Mouse (Mus musculus): ENCODE measurements around the gene Dsp. TPM values are rescaled to one million over a fixed set of nuclear protein-coding genes. Genes with fewer than 3 reads are reported as not detected.

Dsp gene
- 48.7 and 55.8 TPM in 2 replicates for polyA plus RNA-seq (2016; fragmentation: Nextera tagmentation; extraction: Ambion mirVana)

GRCm38 (mm10) chr13:38151069-38151588 lies at the start of gene Dsp:
Gene Dsp, plus strand, starts transcription at chr13:38151294.
- Histone ChIP-seq H3K4me2 (peak within 1 kb of the TSS; percentile 66), H3K9ac (peak within 1 kb of the TSS; percentile 92), H3K4me3 (peak within 1 kb of the TSS; percentile 76), H3K27ac (ENCODE audit: poor library complexity, severe bottlenecking) (peak within 1 kb of the TSS; percentile 97), H3K27me3 (replicated peaks) (no peaks in the 10 kb centered on the region), H3K4me1 (replicated peaks) (peaks cover 56% of the 10 kb centered on the region), H3K36me3 (no peaks in the 10 kb centered on the region), H3K9me3 (replicated peaks) (no peaks in the 10 kb centered on the region)
- under 1% methylated on average over 54 of the region's 58 CpGs for whole genome bisulfite sequencing
- peak; percentile 78 for ATAC-seq (ENCODE audit: insufficient number of reproducible peaks, low FRiP score)

DNA sequence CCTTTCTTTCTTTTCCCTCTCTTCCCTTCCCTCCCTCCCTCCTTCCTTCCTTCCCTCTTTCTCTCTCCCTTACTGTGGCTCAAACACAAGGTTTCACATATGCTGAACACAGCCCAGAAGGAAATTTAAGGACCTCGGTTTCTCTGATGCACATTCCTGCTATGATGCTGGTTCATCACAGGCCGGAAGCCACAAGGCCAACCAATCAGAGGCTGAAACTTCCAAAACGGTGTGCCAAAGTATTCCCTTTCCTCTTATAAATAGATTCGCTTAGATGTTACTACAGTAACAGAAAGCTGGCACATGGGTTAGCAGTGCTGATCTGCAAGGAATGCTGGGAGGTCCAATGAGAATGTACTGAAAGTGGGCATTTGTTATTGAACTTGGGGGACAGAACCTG lies 47.7 kb upstream of the Dsp start:
- H3K4me2 ChIP-seq, result no peak overlapping the region
- no peak overlapping the region for H3K9ac ChIP-seq
- no peak overlapping the region for H3K4me3 ChIP-seq
- 69% methylated on average over 4 of the region's 4 CpGs for WGBS
- H3K4me1 ChIP-seq (replicated peaks), result no peaks in the 10 kb centered on the region
- no peaks in the 10 kb centered on the region for H3K9me3 ChIP-seq (replicated peaks)
- no peaks in the 10 kb centered on the region for H3K27me3 ChIP-seq (replicated peaks)
- H3K27ac ChIP-seq (ENCODE audit: poor library complexity, severe bottlenecking), result no peak overlapping the region
- no peak for ATAC-seq (ENCODE audit: insufficient number of reproducible peaks, low FRiP score)
- H3K36me3 ChIP-seq, result no peaks in the 10 kb centered on the region

DNA sequence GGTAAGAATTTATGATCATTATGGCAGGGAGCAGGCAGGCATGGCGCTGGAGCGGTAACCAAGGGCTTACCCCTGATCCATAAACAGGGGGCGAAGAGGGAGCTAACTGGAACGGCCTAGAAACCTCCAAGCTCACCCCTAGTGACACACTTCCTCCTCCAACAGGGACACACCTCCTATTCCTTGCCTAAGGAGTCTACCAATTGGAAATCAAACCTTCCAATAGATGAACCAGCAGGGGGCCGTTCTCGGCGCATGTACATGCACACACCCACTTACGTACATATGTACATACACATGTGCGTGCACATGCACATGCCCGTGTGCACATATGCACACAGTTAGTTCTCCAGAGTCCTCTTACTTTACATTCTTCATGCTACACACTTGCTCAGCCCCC lies 46.6 kb upstream of the Dsp start:
- 87% methylated on average over 10 of the region's 10 CpGs for WGBS
- no peak for ATAC-seq (ENCODE audit: insufficient number of reproducible peaks, low FRiP score)
- H3K4me2 ChIP-seq, result no peak overlapping the region

GRCm38 (mm10) chr13:38109081-38109480 lies 42.0 kb upstream of the Dsp start:
- H3K4me3 ChIP-seq, result no peak overlapping the region
- no peaks in the 10 kb centered on the region for H3K27me3 ChIP-seq (replicated peaks)
- ATAC-seq (ENCODE audit: insufficient number of reproducible peaks, low FRiP score), result no peak
- H3K9me3 ChIP-seq (replicated peaks), result 0 out of 2 replicates have a peak, but pooled peaks cover 4% of the 10 kb centered on the region
- H3K4me1 ChIP-seq (replicated peaks), result no peaks in the 10 kb centered on the region
- no peak overlapping the region for H3K9ac ChIP-seq
- H3K36me3 ChIP-seq, result no peaks in the 10 kb centered on the region
- H3K27ac ChIP-seq (ENCODE audit: poor library complexity, severe bottlenecking), result no peak overlapping the region
- WGBS, result 87% methylated on average over 9 of the region's 9 CpGs
- H3K4me2 ChIP-seq, result no peak overlapping the region

More for the DNA sequence above, 46.6 kb upstream of the Dsp start:
- no peak overlapping the region for H3K27ac ChIP-seq (ENCODE audit: poor library complexity, severe bottlenecking)
- H3K27me3 ChIP-seq (replicated peaks), result no peaks in the 10 kb centered on the region
- 0 out of 2 replicates have a peak, but pooled peaks cover 4% of the 10 kb centered on the region for H3K9me3 ChIP-seq (replicated peaks)
- H3K9ac ChIP-seq, result no peak overlapping the region
- no peak overlapping the region for H3K4me3 ChIP-seq
- no peaks in the 10 kb centered on the region for H3K4me1 ChIP-seq (replicated peaks)
- H3K36me3 ChIP-seq, result no peaks in the 10 kb centered on the region

DNA sequence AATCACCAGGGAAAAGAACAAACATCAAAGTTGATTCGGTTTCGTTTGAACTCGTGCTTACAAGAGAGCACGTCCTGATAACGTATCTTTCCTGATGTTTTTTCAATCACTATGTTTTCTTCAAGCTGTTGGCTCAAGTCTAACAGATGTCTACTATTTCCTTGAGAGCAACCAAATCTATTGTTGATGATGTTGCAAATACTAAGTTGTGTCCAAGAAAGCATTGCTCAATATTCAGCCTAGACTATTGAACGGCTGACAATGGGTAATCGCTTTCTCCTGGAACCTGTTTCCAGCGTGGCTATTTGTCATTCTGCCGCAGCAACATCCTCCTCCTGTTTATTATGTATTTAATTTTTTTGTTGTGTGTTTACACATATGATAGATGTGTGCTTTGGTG lies 28.8 kb upstream of the Dsp start:
- H3K9me3 ChIP-seq (replicated peaks), result no peaks in the 10 kb centered on the region; the same call in 1 of the 2 replicates
- H3K27ac ChIP-seq (ENCODE audit: poor library complexity, severe bottlenecking), result no peak overlapping the region
- no peak for ATAC-seq (ENCODE audit: insufficient number of reproducible peaks, low FRiP score)
- H3K27me3 ChIP-seq (replicated peaks), result no peaks in the 10 kb centered on the region
- no peak overlapping the region for H3K4me2 ChIP-seq
- no peaks in the 10 kb centered on the region for H3K36me3 ChIP-seq
- no peak overlapping the region for H3K9ac ChIP-seq
- H3K4me1 ChIP-seq (replicated peaks), result peaks cover 24% of the 10 kb centered on the region
- WGBS, result 71% methylated on average over 9 of the region's 9 CpGs
- no peak overlapping the region for H3K4me3 ChIP-seq

- Histone ChIP-seq H3K9ac (no peak overlapping the region), H3K4me3 (no peak overlapping the region), H3K9me3 (replicated peaks) (no peaks in the 10 kb centered on the region), H3K36me3 (no peaks in the 10 kb centered on the region), H3K4me2 (no peak overlapping the region), H3K4me1 (replicated peaks) (peaks cover 38% of the 10 kb centered on the region), H3K27me3 (replicated peaks) (no peaks in the 10 kb centered on the region), H3K27ac (ENCODE audit: poor library complexity, severe bottlenecking) (no peak overlapping the region)
- WGBS, result 61% methylated on average over 4 of the region's 4 CpGs
- no peak for ATAC-seq (ENCODE audit: insufficient number of reproducible peaks, low FRiP score)
Observed at GRCm38 (mm10) chr13:38123666-38124065, 27.4 kb upstream of the Dsp start.

- WGBS, result 64% methylated on average over 3 of the region's 3 CpGs
- ATAC-seq (ENCODE audit: insufficient number of reproducible peaks, low FRiP score), result no peak
- H3K9ac ChIP-seq, result no peak overlapping the region
Observed at GRCm38 (mm10) chr13:38127683-38128082, 23.4 kb upstream of the Dsp start.

DNA sequence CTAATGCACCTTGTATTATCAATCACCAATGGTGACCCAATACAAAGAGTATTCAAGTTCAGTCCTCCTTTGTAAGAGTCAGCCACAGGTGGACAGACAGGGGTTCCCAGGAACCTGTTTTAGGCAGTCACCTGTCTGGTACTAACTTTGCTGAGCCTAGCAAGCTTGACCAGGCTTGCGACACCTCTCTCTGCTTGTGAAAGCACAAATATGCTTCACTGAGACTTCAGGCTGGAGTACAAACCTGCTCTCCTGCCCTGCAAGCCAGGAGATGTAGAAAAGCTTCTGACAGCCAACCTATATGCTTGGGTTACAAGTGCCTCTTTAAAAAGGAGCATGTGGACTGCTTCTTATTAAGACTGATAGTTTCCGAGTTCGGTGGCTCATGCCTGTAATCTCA lies 22.8 kb upstream of the Dsp start:
- no peaks in the 10 kb centered on the region for H3K9me3 ChIP-seq (replicated peaks)
- H3K4me1 ChIP-seq (replicated peaks), result peaks cover 35% of the 10 kb centered on the region
- no peak for ATAC-seq (ENCODE audit: insufficient number of reproducible peaks, low FRiP score)
- H3K4me2 ChIP-seq, result no peak overlapping the region
- 36% methylated on average over 3 of the region's 3 CpGs for WGBS
- H3K4me3 ChIP-seq, result no peak overlapping the region
- no peaks in the 10 kb centered on the region for H3K36me3 ChIP-seq
- H3K9ac ChIP-seq, result no peak overlapping the region
- H3K27me3 ChIP-seq (replicated peaks), result no peaks in the 10 kb centered on the region
- H3K27ac ChIP-seq (ENCODE audit: poor library complexity, severe bottlenecking), result peak overlapping the region; percentile 14; the same call in 1 of the 2 replicates

More at GRCm38 (mm10) chr13:38127683-38128082, 23.4 kb upstream of the Dsp start:
- H3K4me3 ChIP-seq, result no peak overlapping the region
- H3K27ac ChIP-seq (ENCODE audit: poor library complexity, severe bottlenecking), result peak overlapping the region; percentile 14; the same call in 1 of the 2 replicates
- peaks cover 35% of the 10 kb centered on the region for H3K4me1 ChIP-seq (replicated peaks)
- H3K9me3 ChIP-seq (replicated peaks), result no peaks in the 10 kb centered on the region
- no peaks in the 10 kb centered on the region for H3K36me3 ChIP-seq
- no peak overlapping the region for H3K4me2 ChIP-seq
- no peaks in the 10 kb centered on the region for H3K27me3 ChIP-seq (replicated peaks)

GRCm38 (mm10) chr13:38129492-38129891 lies 21.6 kb upstream of the Dsp start:
- Histone ChIP-seq H3K9me3 (replicated peaks) (no peaks in the 10 kb centered on the region), H3K4me2 (no peak overlapping the region), H3K4me1 (replicated peaks) (peaks cover 30% of the 10 kb centered on the region), H3K27ac (ENCODE audit: poor library complexity, severe bottlenecking) (no peak overlapping the region), H3K4me3 (no peak overlapping the region), H3K9ac (no peak overlapping the region), H3K36me3 (no peaks in the 10 kb centered on the region), H3K27me3 (replicated peaks) (no peaks in the 10 kb centered on the region)
- no peak for ATAC-seq (ENCODE audit: insufficient number of reproducible peaks, low FRiP score)
- WGBS, result 82% methylated on average over 2 of the region's 2 CpGs

- ATAC-seq (ENCODE audit: insufficient number of reproducible peaks, low FRiP score), result no peak
- Histone ChIP-seq H3K27me3 (replicated peaks) (no peaks in the 10 kb centered on the region), H3K9me3 (replicated peaks) (no peaks in the 10 kb centered on the region), H3K4me1 (replicated peaks) (peaks cover 30% of the 10 kb centered on the region), H3K4me2 (no peak overlapping the region), H3K4me3 (no peak overlapping the region), H3K36me3 (no peaks in the 10 kb centered on the region), H3K9ac (no peak overlapping the region), H3K27ac (ENCODE audit: poor library complexity, severe bottlenecking) (no peak overlapping the region)
- WGBS, result 88% methylated on average over 9 of the region's 9 CpGs
Observed at GRCm38 (mm10) chr13:38130116-38130515, 21.0 kb upstream of the Dsp start.

- 78% methylated on average over 7 of the region's 7 CpGs for WGBS
- H3K36me3 ChIP-seq, result no peaks in the 10 kb centered on the region
- H3K27ac ChIP-seq (ENCODE audit: poor library complexity, severe bottlenecking), result no peak overlapping the region
- H3K4me2 ChIP-seq, result no peak overlapping the region
- no peaks in the 10 kb centered on the region for H3K9me3 ChIP-seq (replicated peaks)
- peaks cover 9% of the 10 kb centered on the region for H3K4me1 ChIP-seq (replicated peaks)
- no peak for ATAC-seq (ENCODE audit: insufficient number of reproducible peaks, low FRiP score)
- H3K4me3 ChIP-seq, result no peak overlapping the region
- H3K27me3 ChIP-seq (replicated peaks), result no peaks in the 10 kb centered on the region
- no peak overlapping the region for H3K9ac ChIP-seq
Observed at GRCm38 (mm10) chr13:38133016-38133528, 18.0 kb upstream of the Dsp start.

DNA sequence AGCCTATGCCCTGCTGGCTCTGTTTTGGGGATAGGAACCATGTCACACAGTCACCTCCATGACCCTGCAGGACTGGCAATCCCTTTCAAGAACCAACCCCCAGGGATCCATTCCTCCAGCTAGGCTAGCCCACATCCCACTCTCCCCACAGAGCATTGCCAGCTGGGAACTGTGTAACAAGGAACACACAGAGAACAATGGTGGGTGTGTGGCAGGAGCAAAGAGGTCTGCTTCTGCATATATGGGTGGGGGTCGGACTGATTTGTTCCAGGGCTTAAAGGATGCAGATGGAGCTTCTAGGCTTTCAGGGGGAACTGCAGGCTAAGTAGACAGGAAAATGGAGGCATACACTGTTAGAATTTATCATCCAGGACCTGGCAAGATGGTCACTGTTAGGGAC lies 10.6 kb upstream of the Dsp start:
- Histone ChIP-seq H3K4me2 (no peak overlapping the region), H3K27me3 (replicated peaks) (no peaks in the 10 kb centered on the region), H3K27ac (ENCODE audit: poor library complexity, severe bottlenecking) (no peak overlapping the region), H3K9me3 (replicated peaks) (no peaks in the 10 kb centered on the region), H3K4me1 (replicated peaks) (peaks cover 10% of the 10 kb centered on the region), H3K4me3 (no peak overlapping the region), H3K9ac (no peak overlapping the region), H3K36me3 (no peaks in the 10 kb centered on the region)
- no peak for ATAC-seq (ENCODE audit: insufficient number of reproducible peaks, low FRiP score)
- WGBS, result 57% methylated on average over 1 of the region's 1 CpGs

All from heart, embryonic 12.5 days (tissue).